Mouse (Mus musculus): ENCODE measurements at regions not wholly inside any gene's neighbourhood (a gene's known extent, or its start where the extent isn't known, plus 50 kb on each side); places are given as distances from the start of the nearest gene placed in this dataset.

GRCm38 (mm10) chr14:120102010-120102748, 59.9 kb upstream of the Oxgr1 start:
- no peak for DNase-seq
- WGBS: 93% methylated on average over 7 of the region's 7 CpGs

GRCm38 (mm10) chr14:120102749-120103142, 60.5 kb upstream of the Oxgr1 start:
- no peaks in the 10 kb centered on the region for H3K4me1 ChIP-seq (replicated peaks; ENCODE audit: control insufficient read depth, insufficient read depth, low read length)
- H3K27me3 ChIP-seq (ENCODE audit: control insufficient read depth, insufficient read depth, low read length): no peaks in the 10 kb centered on the region
- no peak overlapping the region for H3K4me3 ChIP-seq (ENCODE audit: control insufficient read depth, insufficient read depth, low read length)
- no peak overlapping the region for H3K27ac ChIP-seq (ENCODE audit: control insufficient read depth, insufficient read depth, low read length)
- H3K36me3 ChIP-seq (ENCODE audit: control insufficient read depth, insufficient read depth, low read length): no peaks in the 10 kb centered on the region
- 78% methylated on average over 1 of the region's 1 CpGs for WGBS
- DNase-seq: no peak
- no peak for TF ChIP-seq CTCF (IDR thresholded peaks at IDR 0.05; ENCODE audit: borderline replicate concordance, control insufficient read depth, extremely low read depth, insufficient read depth, low read length, poor library complexity)
- TF ChIP-seq POLR2A (IDR thresholded peaks at IDR 0.05; ENCODE audit: control insufficient read depth, extremely low read depth, insufficient read depth, low read length, poor library complexity): no peak

More at GRCm38 (mm10) chr14:120102010-120102748, 59.9 kb upstream of the Oxgr1 start:
- no peaks in the 10 kb centered on the region for H3K4me1 ChIP-seq (replicated peaks; ENCODE audit: control insufficient read depth, insufficient read depth, low read length)
- H3K27me3 ChIP-seq (ENCODE audit: control insufficient read depth, insufficient read depth, low read length): no peaks in the 10 kb centered on the region
- H3K36me3 ChIP-seq (ENCODE audit: control insufficient read depth, insufficient read depth, low read length): no peaks in the 10 kb centered on the region
- H3K4me3 ChIP-seq (ENCODE audit: control insufficient read depth, insufficient read depth, low read length): no peak overlapping the region
- H3K27ac ChIP-seq (ENCODE audit: control insufficient read depth, insufficient read depth, low read length): no peak overlapping the region
- TF ChIP-seq POLR2A (IDR thresholded peaks at IDR 0.05; ENCODE audit: control insufficient read depth, extremely low read depth, insufficient read depth, low read length, poor library complexity) (no peak), CTCF (IDR thresholded peaks at IDR 0.05; ENCODE audit: borderline replicate concordance, control insufficient read depth, extremely low read depth, insufficient read depth, low read length, poor library complexity) (no peak)

GRCm38 (mm10) chr14:120109846-120110245, 67.6 kb upstream of the Oxgr1 start:
- no peak for TF ChIP-seq POLR2A (IDR thresholded peaks at IDR 0.05; ENCODE audit: control insufficient read depth, extremely low read depth, insufficient read depth, low read length, poor library complexity)
- Histone ChIP-seq H3K4me3 (ENCODE audit: control insufficient read depth, insufficient read depth, low read length) (no peak overlapping the region), H3K36me3 (ENCODE audit: control insufficient read depth, insufficient read depth, low read length) (no peaks in the 10 kb centered on the region), H3K4me1 (replicated peaks; ENCODE audit: control insufficient read depth, insufficient read depth, low read length) (no peaks in the 10 kb centered on the region), H3K27ac (ENCODE audit: control insufficient read depth, insufficient read depth, low read length) (no peak overlapping the region), H3K27me3 (ENCODE audit: control insufficient read depth, insufficient read depth, low read length) (no peaks in the 10 kb centered on the region)
- 97% methylated on average over 1 of the region's 1 CpGs for WGBS
- no peak for DNase-seq

- no peak for DNase-seq
- H3K4me1 ChIP-seq (replicated peaks; ENCODE audit: control insufficient read depth, insufficient read depth, low read length): no peaks in the 10 kb centered on the region
- 86% methylated on average over 4 of the region's 4 CpGs for WGBS
- no peak overlapping the region for H3K27ac ChIP-seq (ENCODE audit: control insufficient read depth, insufficient read depth, low read length)
- no peaks in the 10 kb centered on the region for H3K36me3 ChIP-seq (ENCODE audit: control insufficient read depth, insufficient read depth, low read length)
- TF ChIP-seq CTCF (IDR thresholded peaks at IDR 0.05; ENCODE audit: borderline replicate concordance, control insufficient read depth, extremely low read depth, insufficient read depth, low read length, poor library complexity) (no peak), POLR2A (IDR thresholded peaks at IDR 0.05; ENCODE audit: control insufficient read depth, extremely low read depth, insufficient read depth, low read length, poor library complexity) (no peak)
- H3K27me3 ChIP-seq (ENCODE audit: control insufficient read depth, insufficient read depth, low read length): no peaks in the 10 kb centered on the region
- H3K4me3 ChIP-seq (ENCODE audit: control insufficient read depth, insufficient read depth, low read length): no peak overlapping the region
Observed at GRCm38 (mm10) chr14:120113316-120113715, 71.1 kb upstream of the Oxgr1 start.

- no peak for DNase-seq
- H3K27ac ChIP-seq (ENCODE audit: control insufficient read depth, insufficient read depth, low read length): no peak overlapping the region
- H3K4me1 ChIP-seq (replicated peaks; ENCODE audit: control insufficient read depth, insufficient read depth, low read length): no peaks in the 10 kb centered on the region
- TF ChIP-seq POLR2A (IDR thresholded peaks at IDR 0.05; ENCODE audit: control insufficient read depth, extremely low read depth, insufficient read depth, low read length, poor library complexity) (no peak), CTCF (IDR thresholded peaks at IDR 0.05; ENCODE audit: borderline replicate concordance, control insufficient read depth, extremely low read depth, insufficient read depth, low read length, poor library complexity) (no peak)
- no peaks in the 10 kb centered on the region for H3K27me3 ChIP-seq (ENCODE audit: control insufficient read depth, insufficient read depth, low read length)
- H3K36me3 ChIP-seq (ENCODE audit: control insufficient read depth, insufficient read depth, low read length): no peaks in the 10 kb centered on the region
- 94% methylated on average over 7 of the region's 7 CpGs for WGBS
- H3K4me3 ChIP-seq (ENCODE audit: control insufficient read depth, insufficient read depth, low read length): no peak overlapping the region
Observed at GRCm38 (mm10) chr14:120118582-120118981, 76.3 kb upstream of the Oxgr1 start.

- H3K36me3 ChIP-seq (ENCODE audit: control insufficient read depth, insufficient read depth, low read length): no peaks in the 10 kb centered on the region
- H3K4me1 ChIP-seq (replicated peaks; ENCODE audit: control insufficient read depth, insufficient read depth, low read length): no peaks in the 10 kb centered on the region
- no peak overlapping the region for H3K4me3 ChIP-seq (ENCODE audit: control insufficient read depth, insufficient read depth, low read length)
- no peak for TF ChIP-seq CTCF (IDR thresholded peaks at IDR 0.05; ENCODE audit: borderline replicate concordance, control insufficient read depth, extremely low read depth, insufficient read depth, low read length, poor library complexity)
- TF ChIP-seq POLR2A (IDR thresholded peaks at IDR 0.05; ENCODE audit: control insufficient read depth, extremely low read depth, insufficient read depth, low read length, poor library complexity): no peak
- DNase-seq: no peak
- H3K27me3 ChIP-seq (ENCODE audit: control insufficient read depth, insufficient read depth, low read length): no peaks in the 10 kb centered on the region
- WGBS: 97% methylated on average over 5 of the region's 5 CpGs
- H3K27ac ChIP-seq (ENCODE audit: control insufficient read depth, insufficient read depth, low read length): no peak overlapping the region
Observed at GRCm38 (mm10) chr14:120119094-120119501, 76.9 kb upstream of the Oxgr1 start.

- WGBS: 88% methylated on average over 5 of the region's 5 CpGs
Observed at GRCm38 (mm10) chr14:120119506-120119905, 77.3 kb upstream of the Oxgr1 start.

More at GRCm38 (mm10) chr14:120119506-120119905, 77.3 kb upstream of the Oxgr1 start:
- no peaks in the 10 kb centered on the region for H3K4me1 ChIP-seq (replicated peaks; ENCODE audit: control insufficient read depth, insufficient read depth, low read length)
- H3K36me3 ChIP-seq (ENCODE audit: control insufficient read depth, insufficient read depth, low read length): no peaks in the 10 kb centered on the region
- no peak for DNase-seq
- H3K4me3 ChIP-seq (ENCODE audit: control insufficient read depth, insufficient read depth, low read length): no peak overlapping the region
- no peaks in the 10 kb centered on the region for H3K27me3 ChIP-seq (ENCODE audit: control insufficient read depth, insufficient read depth, low read length)
- no peak for TF ChIP-seq POLR2A (IDR thresholded peaks at IDR 0.05; ENCODE audit: control insufficient read depth, extremely low read depth, insufficient read depth, low read length, poor library complexity)
- no peak for TF ChIP-seq CTCF (IDR thresholded peaks at IDR 0.05; ENCODE audit: borderline replicate concordance, control insufficient read depth, extremely low read depth, insufficient read depth, low read length, poor library complexity)
- no peak overlapping the region for H3K27ac ChIP-seq (ENCODE audit: control insufficient read depth, insufficient read depth, low read length)

All from thymus, adult 2 months (tissue).